Mouse (Mus musculus) neural tube, embryonic 15.5 days (tissue): Measurements from ENCODE around the gene B430306N03Rik. TPM values are rescaled to one million over a fixed set of nuclear protein-coding genes. Genes with fewer than 3 reads are reported as not detected.
"Not testable (repeated sequence)": the region's sequence is repeated elsewhere in the genome, so short reads cannot be mapped to it uniquely, and the experiment has no call there.

Source experiments
- ATAC-seq: fragments of 200-750 bp; cut with Nextera tagmentation; 2 replicates; pipeline ENCODE4 v1.8.0; 2017; ENCODE audit warnings: mild to moderate bottlenecking, moderate TSS enrichment, moderate library complexity; ENCODE audit not compliant: low FRiP score
- H3K27ac ChIP-seq: fragments of 300-500 bp; sonication (generic); replicated peaks from 2 replicates; pipeline ENCODE4 v1.5.1; 2015; ENCODE audit warnings: mild to moderate bottlenecking, inconsistent platforms
- H3K27me3 ChIP-seq: fragments of 300-500 bp; sonication (generic); replicated peaks from 2 replicates; pipeline ENCODE4 v1.6.1; 2015; ENCODE audit warnings: inconsistent platforms
- H3K36me3 ChIP-seq: fragments of 300-500 bp; sonication (generic); 2 replicates; pipeline ENCODE4 v1.6.1; 2015; ENCODE audit warnings: inconsistent platforms
- H3K4me1 ChIP-seq: fragments of 300-500 bp; sonication (generic); 2 replicates; pipeline ENCODE4 v1.6.1; 2015; ENCODE audit warnings: inconsistent platforms
- H3K4me2 ChIP-seq: fragments of 300-500 bp; sonication (generic); 2 replicates; pipeline ENCODE4 v1.6.1; 2015; ENCODE audit warnings: inconsistent platforms, mild to moderate bottlenecking, moderate library complexity
- H3K4me3 ChIP-seq: fragments of 300-500 bp; sonication (generic); replicated peaks from 2 replicates; pipeline ENCODE4 v1.5.1; 2015; ENCODE audit warnings: mild to moderate bottlenecking, inconsistent platforms
- H3K9ac ChIP-seq: fragments of 300-500 bp; sonication (generic); replicated peaks from 2 replicates; pipeline ENCODE4 v1.6.1; 2015; ENCODE audit warnings: mild to moderate bottlenecking, inconsistent platforms
- H3K9me3 ChIP-seq: fragments of 300-500 bp; sonication (generic); replicated peaks from 2 replicates; pipeline ENCODE4 v1.6.1; 2016; ENCODE audit warnings: inconsistent platforms
- WGBS: fragments of 180-500 bp; shearing (Covaris S2); methylation state at CpG from one replicate; pipeline ENCODE4 v1.1.7; 2015; ENCODE audit warnings: mixed read lengths; 5-methylcytosine and 5-hydroxymethylcytosine counted together
- polyA plus RNA-seq: library from polyadenylated mRNA; unstranded; fragments of >200 nt; fragmentation: Nextera tagmentation; extraction: Ambion mirVana; gene quantifications from 2 replicates; pipeline ENCODE4 v1.2.1, GENCODE M21; 2015

B430306N03Rik gene
- 0.09 and 0.19 TPM in 2 replicates for polyA plus RNA-seq

GRCm38 (mm10) chr17:48315905-48316579 is at the start of gene B430306N03Rik:
Gene B430306N03Rik, plus strand, starts transcription at chr17:48316141.
- H3K27ac ChIP-seq, H3K4me2 ChIP-seq, H3K9me3 ChIP-seq, ATAC-seq, H3K9ac ChIP-seq, H3K36me3 ChIP-seq, H3K27me3 ChIP-seq, H3K4me1 ChIP-seq, H3K4me3 ChIP-seq: not testable (repeated sequence)
- WGBS: 92% methylated on average over 3 of the region's 3 CpGs

- H3K36me3 ChIP-seq: no peaks in the 10 kb centered on the region
- H3K27me3 ChIP-seq: no peaks in the 10 kb centered on the region
- no peak for ATAC-seq
- no peak overlapping the region for H3K4me3 ChIP-seq
- no peak overlapping the region for H3K4me2 ChIP-seq
- no peaks in the 10 kb centered on the region for H3K9me3 ChIP-seq
- H3K9ac ChIP-seq: no peak overlapping the region
- WGBS: 16% methylated on average over 2 of the region's 2 CpGs
- H3K4me1 ChIP-seq: no peaks in the 10 kb centered on the region
- no peak overlapping the region; the same call in 1 of the 2 replicates for H3K27ac ChIP-seq
These were observed 49.2 kb upstream of the B430306N03Rik start for GRCm38 (mm10) chr17:48266610-48267304.

GRCm38 (mm10) chr17:48267591-48267990 is 48.4 kb upstream of the B430306N03Rik start:
- Histone ChIP-seq H3K4me3 (no peak overlapping the region), H3K27me3 (no peaks in the 10 kb centered on the region), H3K4me2 (no peak overlapping the region), H3K4me1 (no peaks in the 10 kb centered on the region), H3K9me3 (no peaks in the 10 kb centered on the region), H3K9ac (no peak overlapping the region), H3K27ac (no peak overlapping the region), H3K36me3 (no peaks in the 10 kb centered on the region)
- no peak for ATAC-seq
- 84% methylated on average over 1 of the region's 1 CpGs for WGBS

GRCm38 (mm10) chr17:48268276-48268675 is 47.7 kb upstream of the B430306N03Rik start:
- no peaks in the 10 kb centered on the region for H3K4me1 ChIP-seq
- H3K36me3 ChIP-seq: no peaks in the 10 kb centered on the region
- H3K9ac ChIP-seq: no peak overlapping the region
- ATAC-seq: no peak
- H3K4me3 ChIP-seq: no peak overlapping the region
- H3K4me2 ChIP-seq: no peak overlapping the region
- H3K27ac ChIP-seq: no peak overlapping the region
- H3K27me3 ChIP-seq: no peaks in the 10 kb centered on the region
- no peaks in the 10 kb centered on the region for H3K9me3 ChIP-seq

- H3K4me1 ChIP-seq: no peaks in the 10 kb centered on the region
- H3K36me3 ChIP-seq: no peaks in the 10 kb centered on the region
- no peaks in the 10 kb centered on the region for H3K27me3 ChIP-seq
- H3K9me3 ChIP-seq: no peaks in the 10 kb centered on the region
- ATAC-seq: no peak
- H3K9ac ChIP-seq: no peak overlapping the region
- H3K27ac ChIP-seq: no peak overlapping the region
- no peak overlapping the region for H3K4me3 ChIP-seq
- no peak overlapping the region for H3K4me2 ChIP-seq
- 83% methylated on average over 4 of the region's 4 CpGs for WGBS
These were observed 46.1 kb upstream of the B430306N03Rik start for GRCm38 (mm10) chr17:48269833-48270232.

GRCm38 (mm10) chr17:48272158-48272557 is 43.8 kb upstream of the B430306N03Rik start:
- no peaks in the 10 kb centered on the region for H3K4me1 ChIP-seq
- ATAC-seq: no peak
- 86% methylated on average over 5 of the region's 5 CpGs for WGBS

GRCm38 (mm10) chr17:48272598-48272997 is 43.3 kb upstream of the B430306N03Rik start:
- Histone ChIP-seq H3K9me3 (no peaks in the 10 kb centered on the region), H3K27me3 (no peaks in the 10 kb centered on the region), H3K4me1 (no peaks in the 10 kb centered on the region), H3K4me3 (no peak overlapping the region), H3K36me3 (no peaks in the 10 kb centered on the region), H3K9ac (no peak overlapping the region), H3K4me2 (no peak overlapping the region), H3K27ac (no peak overlapping the region)
- 92% methylated on average over 4 of the region's 4 CpGs for WGBS
- ATAC-seq: no peak

More at GRCm38 (mm10) chr17:48272158-48272557, 43.8 kb upstream of the B430306N03Rik start:
- Histone ChIP-seq H3K9ac (no peak overlapping the region), H3K4me3 (no peak overlapping the region), H3K36me3 (no peaks in the 10 kb centered on the region), H3K9me3 (no peaks in the 10 kb centered on the region), H3K27ac (no peak overlapping the region), H3K4me2 (no peak overlapping the region), H3K27me3 (no peaks in the 10 kb centered on the region)

GRCm38 (mm10) chr17:48274098-48274497 is 41.8 kb upstream of the B430306N03Rik start:
- 84% methylated on average over 4 of the region's 4 CpGs for WGBS

GRCm38 (mm10) chr17:48274885-48275284 is 41.1 kb upstream of the B430306N03Rik start:
- Histone ChIP-seq H3K27me3 (no peaks in the 10 kb centered on the region), H3K36me3 (no peaks in the 10 kb centered on the region), H3K9ac (no peak overlapping the region), H3K4me1 (no peaks in the 10 kb centered on the region), H3K27ac (no peak overlapping the region), H3K4me3 (no peak overlapping the region), H3K9me3 (no peaks in the 10 kb centered on the region), H3K4me2 (no peak overlapping the region)
- no peak for ATAC-seq
- WGBS: 29% methylated on average over 6 of the region's 6 CpGs

More at GRCm38 (mm10) chr17:48274098-48274497, 41.8 kb upstream of the B430306N03Rik start:
- no peak overlapping the region for H3K4me2 ChIP-seq
- H3K4me3 ChIP-seq: no peak overlapping the region
- no peaks in the 10 kb centered on the region for H3K4me1 ChIP-seq
- no peaks in the 10 kb centered on the region for H3K27me3 ChIP-seq
- no peak for ATAC-seq
- H3K36me3 ChIP-seq: no peaks in the 10 kb centered on the region
- no peak overlapping the region for H3K27ac ChIP-seq
- H3K9me3 ChIP-seq: no peaks in the 10 kb centered on the region
- no peak overlapping the region for H3K9ac ChIP-seq

GRCm38 (mm10) chr17:48275736-48276135 is 40.2 kb upstream of the B430306N03Rik start:
- Histone ChIP-seq H3K36me3 (no peaks in the 10 kb centered on the region), H3K27ac (no peak overlapping the region), H3K4me1 (no peaks in the 10 kb centered on the region), H3K9me3 (no peaks in the 10 kb centered on the region), H3K27me3 (no peaks in the 10 kb centered on the region), H3K4me3 (no peak overlapping the region), H3K4me2 (no peak overlapping the region), H3K9ac (no peak overlapping the region)
- 59% methylated on average over 7 of the region's 7 CpGs for WGBS
- ATAC-seq: no peak

- H3K27me3 ChIP-seq: no peaks in the 10 kb centered on the region
- H3K4me3 ChIP-seq: no peak overlapping the region
- H3K4me1 ChIP-seq: peaks cover 9% of the 10 kb centered on the region; the same call in 1 of the 2 replicates
- no peak overlapping the region for H3K4me2 ChIP-seq
- H3K9ac ChIP-seq: no peak overlapping the region
- ATAC-seq: no peak
- no peaks in the 10 kb centered on the region for H3K36me3 ChIP-seq
- no peaks in the 10 kb centered on the region for H3K9me3 ChIP-seq
- no peak overlapping the region for H3K27ac ChIP-seq
These were observed 37.6 kb upstream of the B430306N03Rik start for GRCm38 (mm10) chr17:48278381-48278780.

- Histone ChIP-seq H3K9ac (no peak overlapping the region), H3K36me3 (no peaks in the 10 kb centered on the region), H3K9me3 (no peaks in the 10 kb centered on the region), H3K27me3 (no peaks in the 10 kb centered on the region), H3K27ac (no peak overlapping the region), H3K4me2 (no peak overlapping the region), H3K4me3 (no peak overlapping the region), H3K4me1 (peaks cover 9% of the 10 kb centered on the region; the same call in 1 of the 2 replicates)
- 91% methylated on average over 4 of the region's 4 CpGs for WGBS
- ATAC-seq: no peak
These were observed 36.9 kb upstream of the B430306N03Rik start for GRCm38 (mm10) chr17:48279002-48279401.
